Mouse (Mus musculus) heart, embryonic 15.5 days (tissue): Measurements from ENCODE around the gene Ppil4. TPM values are rescaled to one million over a fixed set of nuclear protein-coding genes. Genes with fewer than 3 reads are reported as not detected.

Experiments
- ATAC-seq: fragments of 200-750 bp; cut with Nextera tagmentation; replicated peaks from 2 replicates; pipeline ENCODE4 v1.8.0; 2017; ENCODE audit warnings: low read depth, moderate TSS enrichment; ENCODE audit not compliant: insufficient number of reproducible peaks, insufficient read depth, low FRiP score
- H3K27ac ChIP-seq: fragments of 300-500 bp; sonication (generic); 2 replicates; pipeline ENCODE4 v1.5.1; 2015; ENCODE audit warnings: mild to moderate bottlenecking, inconsistent platforms
- H3K27me3 ChIP-seq: fragments of 300-500 bp; sonication (generic); 2 replicates; pipeline ENCODE4 v1.6.1; 2015; ENCODE audit warnings: inconsistent platforms
- H3K36me3 ChIP-seq: fragments of 300-500 bp; sonication (generic); 2 replicates; pipeline ENCODE4 v1.6.1; 2015; ENCODE audit warnings: mild to moderate bottlenecking, inconsistent platforms
- H3K4me1 ChIP-seq: fragments of 300-500 bp; sonication (generic); replicated peaks from 2 replicates; pipeline ENCODE4 v1.6.1; 2015; ENCODE audit warnings: inconsistent platforms
- H3K4me2 ChIP-seq: fragments of 300-500 bp; sonication (generic); 2 replicates; pipeline ENCODE4 v1.6.1; 2015; ENCODE audit warnings: inconsistent platforms, mild to moderate bottlenecking, moderate library complexity
- H3K4me3 ChIP-seq: fragments of 300-500 bp; sonication (generic); 2 replicates; pipeline ENCODE4 v1.5.1; 2015; ENCODE audit warnings: mild to moderate bottlenecking, inconsistent platforms
- H3K9ac ChIP-seq: fragments of 300-500 bp; sonication (generic); 2 replicates; pipeline ENCODE4 v1.6.1; 2015; ENCODE audit warnings: mild to moderate bottlenecking, inconsistent platforms
- H3K9me3 ChIP-seq: fragments of 300-500 bp; sonication (generic); replicated peaks from 2 replicates; pipeline ENCODE4 v1.6.1; 2016; ENCODE audit warnings: inconsistent platforms
- whole genome bisulfite sequencing: fragments of 180-500 bp; shearing (Covaris S2); methylation state at CpG from one replicate; pipeline ENCODE4 v1.1.7; 2015; ENCODE audit warnings: mixed read lengths; 5-methylcytosine and 5-hydroxymethylcytosine counted together
- polyA plus RNA-seq: library from polyadenylated mRNA; unstranded; fragments of >200 nt; fragmentation: Nextera tagmentation; extraction: Ambion mirVana; gene quantifications from 2 replicates; pipeline ENCODE4 v1.2.1, GENCODE M21; 2015

Ppil4 gene
- polyA plus RNA-seq, 1 experiment from 2014 or later = 28.2 TPM

DNA sequence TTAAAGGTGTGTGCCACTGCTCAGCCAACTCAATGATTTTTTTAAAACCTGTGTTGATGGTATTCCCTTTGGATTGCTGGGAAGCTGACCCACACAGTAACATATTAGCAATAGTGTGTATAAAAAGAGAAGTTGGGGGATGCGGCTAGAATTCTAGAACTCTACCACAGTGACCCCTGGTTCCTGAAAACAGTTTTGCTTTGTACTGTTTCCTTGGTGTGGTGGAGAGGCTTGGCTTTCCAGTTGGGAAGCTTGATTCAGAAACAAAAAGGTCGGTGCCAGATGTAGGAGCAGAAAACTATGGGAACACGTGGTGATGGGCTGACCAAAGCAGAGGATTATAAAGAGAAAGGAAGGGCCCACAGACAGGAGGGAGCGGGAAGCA is 32.6 kb downstream of the Ppil4 start:
- peaks cover 28% of the 10 kb centered on the region for H3K36me3 ChIP-seq
- 92% methylated on average over 4 of the region's 4 CpGs for WGBS
- no peaks in the 10 kb centered on the region for H3K27me3 ChIP-seq

DNA sequence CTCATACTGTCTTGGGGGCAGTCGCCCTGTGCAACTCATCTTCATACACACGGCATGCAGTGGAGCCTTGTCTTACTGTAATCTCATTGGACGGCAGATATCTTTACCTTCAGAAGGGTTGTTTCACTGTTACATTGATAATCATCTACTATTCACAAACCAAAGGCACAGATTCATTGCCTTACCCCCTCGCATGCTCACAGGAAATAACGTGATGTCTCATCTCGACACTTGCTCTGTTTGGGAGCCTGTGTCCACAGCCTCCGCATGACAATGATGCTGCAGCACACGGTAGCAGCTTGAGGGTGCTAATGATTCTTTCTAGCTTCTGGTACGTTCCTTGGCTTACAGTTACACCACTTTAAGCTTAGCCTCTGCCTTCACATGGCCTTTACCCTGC is 33.4 kb downstream of the Ppil4 start:
- WGBS = 89% methylated on average over 9 of the region's 9 CpGs
- Histone ChIP-seq H3K9me3 (no peaks in the 10 kb centered on the region), H3K4me1 (no peaks in the 10 kb centered on the region), H3K27me3 (no peaks in the 10 kb centered on the region), H3K27ac (no peak overlapping the region), H3K4me2 (no peak overlapping the region), H3K4me3 (no peak overlapping the region), H3K9ac (no peak overlapping the region), H3K36me3 (peaks cover 24% of the 10 kb centered on the region)
- no peak for ATAC-seq

More for the DNA sequence above, 32.6 kb downstream of the Ppil4 start:
- Histone ChIP-seq H3K27ac (no peak overlapping the region), H3K4me1 (no peaks in the 10 kb centered on the region), H3K9me3 (no peaks in the 10 kb centered on the region), H3K4me2 (no peak overlapping the region), H3K4me3 (no peak overlapping the region), H3K9ac (no peak overlapping the region)
- ATAC-seq = no peak

DNA sequence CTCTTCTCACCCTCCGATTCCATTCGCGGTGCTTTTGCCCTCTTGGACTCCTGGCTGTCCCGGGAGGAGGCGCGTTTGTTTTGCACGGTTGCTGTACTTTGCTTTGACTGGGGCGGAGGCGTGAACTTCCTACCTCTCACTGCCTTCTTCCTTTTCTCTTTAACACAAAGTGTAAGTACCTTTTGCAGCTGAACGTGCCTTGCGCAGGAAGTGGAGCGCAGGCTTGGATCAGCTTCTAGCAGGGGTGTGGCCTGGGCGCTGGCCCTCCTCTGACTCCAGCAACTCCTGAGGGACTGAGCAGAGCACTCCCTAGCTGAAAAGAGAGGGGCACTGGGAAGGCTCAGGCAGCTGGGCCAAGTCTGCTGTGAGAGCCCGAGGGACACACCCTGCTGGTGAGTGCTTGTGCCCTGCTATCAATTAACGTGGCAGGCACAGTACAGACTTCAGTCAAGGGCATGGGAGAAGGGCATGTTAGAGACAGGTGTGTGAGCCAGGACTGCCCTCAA is 39.5 kb downstream of the Ppil4 start, which contains the start of gene Zc3h12d:
Zc3h12d (plus strand) TSS at position 300 of the 506 bp plus-strand sequence.
- H3K27ac ChIP-seq = peak within 1 kb of the TSS; percentile 37
- peaks cover 13% of the 10 kb centered on the region for H3K4me1 ChIP-seq
- WGBS = 3% methylated on average over 15 of the region's 15 CpGs
- peak within 1 kb of the TSS; percentile 46 for H3K9ac ChIP-seq
- H3K36me3 ChIP-seq = no peaks in the 10 kb centered on the region
- peak within 1 kb of the TSS; percentile 71 for H3K4me2 ChIP-seq
- H3K9me3 ChIP-seq = no peaks in the 10 kb centered on the region
- peak within 1 kb of the TSS; percentile 41 for H3K4me3 ChIP-seq
- H3K27me3 ChIP-seq = 0 out of 2 replicates have a peak, but pooled peaks cover 3% of the 10 kb centered on the region
- ATAC-seq = peak; percentile 66

DNA sequence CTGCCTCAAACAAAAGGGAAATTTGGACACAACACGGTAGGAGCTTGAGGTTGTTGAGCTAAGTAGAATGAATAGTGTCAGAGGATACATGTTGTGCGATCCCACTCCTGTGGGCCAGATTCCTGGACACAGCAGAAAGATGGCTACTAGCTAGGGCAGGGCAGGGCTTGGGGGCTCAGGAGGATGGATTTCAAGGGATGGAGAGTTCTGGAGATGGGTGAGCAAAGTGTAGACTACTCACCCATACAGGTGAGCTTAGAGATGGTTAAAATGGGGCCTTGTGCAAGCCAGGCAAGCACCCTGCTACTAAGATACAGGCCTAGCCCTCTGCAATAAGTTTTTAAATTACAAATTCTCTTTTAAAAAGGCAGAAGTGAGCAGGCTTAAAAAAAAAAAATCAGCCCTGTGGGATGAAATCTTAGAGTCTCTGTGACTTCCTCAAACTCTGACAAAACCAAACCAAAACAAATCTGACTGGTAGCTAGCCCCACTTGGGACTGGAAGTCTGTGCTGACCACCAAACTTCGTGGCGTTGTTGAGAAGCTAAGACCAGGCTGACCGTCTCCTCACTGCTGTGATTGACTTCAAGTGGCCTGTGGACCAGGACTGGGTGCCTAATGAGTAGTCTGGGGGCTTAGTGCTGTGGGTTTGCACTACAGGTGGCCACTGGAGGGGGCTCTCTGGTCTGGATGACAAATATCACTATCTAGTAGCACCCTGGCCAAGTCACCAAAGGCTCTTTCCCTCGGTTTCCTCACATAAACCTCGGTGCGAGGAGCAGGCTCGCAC is 40.9 kb downstream of the Ppil4 start:
- 66% methylated on average over 9 of the region's 9 CpGs for WGBS

DNA sequence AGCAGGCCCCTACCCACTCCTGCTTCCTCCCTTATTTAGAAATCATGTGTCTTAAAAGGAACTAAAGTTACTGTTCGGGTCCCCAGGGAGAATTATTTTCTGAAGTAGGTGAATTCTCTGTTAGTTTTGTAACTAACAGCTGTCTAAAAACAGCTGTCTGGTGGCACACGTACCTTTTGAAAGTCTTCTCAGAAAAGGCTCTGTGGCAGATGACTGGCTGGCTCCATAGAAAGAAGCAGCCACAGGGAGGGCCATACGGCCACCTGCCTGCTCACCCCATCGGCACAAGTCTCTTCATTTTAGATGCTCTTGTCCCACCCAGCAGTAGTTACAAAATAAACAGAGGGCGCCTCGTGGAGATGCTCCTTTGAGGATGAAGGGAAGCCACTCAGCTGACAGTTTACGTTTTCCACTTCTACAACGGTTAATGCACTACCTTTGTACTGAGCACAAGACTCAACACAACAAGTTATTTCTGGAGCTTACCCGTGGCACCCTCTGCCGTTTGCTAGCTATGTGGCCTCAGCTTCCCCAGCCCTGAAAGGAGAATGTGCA is 42.1 kb downstream of the Ppil4 start:
- WGBS = 57% methylated on average over 10 of the region's 10 CpGs
- no peak for ATAC-seq
- H3K4me3 ChIP-seq = no peak overlapping the region

More for the DNA sequence above, 40.9 kb downstream of the Ppil4 start:
- ATAC-seq = no peak
- no peaks in the 10 kb centered on the region for H3K9me3 ChIP-seq
- H3K36me3 ChIP-seq = no peaks in the 10 kb centered on the region
- H3K4me1 ChIP-seq = peaks cover 13% of the 10 kb centered on the region
- H3K9ac ChIP-seq = no peak overlapping the region
- H3K4me2 ChIP-seq = no peak overlapping the region
- H3K27ac ChIP-seq = no peak overlapping the region
- no peak overlapping the region for H3K4me3 ChIP-seq
- H3K27me3 ChIP-seq = 0 out of 2 replicates have a peak, but pooled peaks cover 3% of the 10 kb centered on the region

GRCm38 (mm10) chr10:7836902-7837301 is 44.2 kb downstream of the Ppil4 start:
- Histone ChIP-seq H3K9me3 (no peaks in the 10 kb centered on the region), H3K36me3 (no peaks in the 10 kb centered on the region), H3K27me3 (0 out of 2 replicates have a peak, but pooled peaks cover 6% of the 10 kb centered on the region), H3K27ac (no peak overlapping the region), H3K4me2 (no peak overlapping the region), H3K9ac (no peak overlapping the region), H3K4me1 (peaks cover 29% of the 10 kb centered on the region), H3K4me3 (no peak overlapping the region)
- no peak for ATAC-seq
- 65% methylated on average over 2 of the region's 2 CpGs for WGBS

More for the DNA sequence above, 42.1 kb downstream of the Ppil4 start:
- Histone ChIP-seq H3K27me3 (0 out of 2 replicates have a peak, but pooled peaks cover 4% of the 10 kb centered on the region), H3K9me3 (no peaks in the 10 kb centered on the region), H3K27ac (no peak overlapping the region), H3K36me3 (no peaks in the 10 kb centered on the region), H3K4me1 (peaks cover 17% of the 10 kb centered on the region), H3K9ac (no peak overlapping the region), H3K4me2 (no peak overlapping the region)

DNA sequence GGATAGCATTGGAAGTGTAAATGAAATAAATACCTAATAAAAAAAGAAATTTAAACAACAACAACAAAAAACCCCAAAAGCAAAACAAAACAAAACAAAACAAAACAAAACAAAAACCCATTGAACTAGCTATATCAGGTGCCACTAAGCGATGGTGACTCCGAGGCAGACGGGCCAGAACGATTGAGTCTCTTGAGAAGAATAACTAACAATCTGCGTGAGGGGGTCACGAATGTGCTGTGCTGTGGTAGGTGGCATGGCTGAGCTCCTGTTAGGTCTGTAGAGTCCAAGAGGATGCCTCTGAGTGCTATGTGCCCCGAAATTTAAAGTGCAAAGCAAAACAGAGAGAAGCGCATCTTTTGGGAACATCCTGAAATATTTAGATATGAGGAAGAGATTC is 44.8 kb downstream of the Ppil4 start:
- H3K27me3 ChIP-seq = 0 out of 2 replicates have a peak, but pooled peaks cover 6% of the 10 kb centered on the region
- H3K27ac ChIP-seq = no peak overlapping the region
- ATAC-seq = no peak
- no peak overlapping the region for H3K4me2 ChIP-seq
- WGBS = 91% methylated on average over 8 of the region's 8 CpGs
- no peak overlapping the region for H3K9ac ChIP-seq
- no peaks in the 10 kb centered on the region for H3K9me3 ChIP-seq
- no peaks in the 10 kb centered on the region for H3K36me3 ChIP-seq
- H3K4me3 ChIP-seq = no peak overlapping the region
- peaks cover 28% of the 10 kb centered on the region for H3K4me1 ChIP-seq

DNA sequence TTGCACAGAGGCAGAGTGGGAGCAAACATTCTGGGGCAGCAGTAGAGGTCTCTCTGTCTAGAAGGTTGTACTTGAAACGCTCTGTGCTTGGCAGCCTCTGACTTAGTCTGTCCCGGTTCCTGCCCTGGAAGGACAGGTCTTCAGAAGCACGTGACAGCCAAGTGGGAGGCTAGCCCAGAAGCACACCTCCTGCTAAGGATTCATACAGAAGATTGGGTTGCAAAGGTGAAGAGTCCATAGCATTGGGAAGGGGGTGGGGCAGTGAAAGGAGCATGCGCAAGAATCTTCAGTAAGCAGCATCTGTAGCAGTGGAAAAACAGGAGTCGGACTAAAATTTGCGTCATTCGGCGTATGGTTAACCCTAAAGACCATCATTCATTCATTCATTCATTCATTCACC is 45.3 kb downstream of the Ppil4 start:
- no peak overlapping the region for H3K9ac ChIP-seq
- 0 out of 2 replicates have a peak, but pooled peaks cover 6% of the 10 kb centered on the region for H3K27me3 ChIP-seq
- peaks cover 22% of the 10 kb centered on the region for H3K4me1 ChIP-seq
- no peak overlapping the region for H3K4me2 ChIP-seq
- ATAC-seq = no peak
- no peak overlapping the region for H3K27ac ChIP-seq
- no peaks in the 10 kb centered on the region for H3K9me3 ChIP-seq
- no peak overlapping the region for H3K4me3 ChIP-seq
- H3K36me3 ChIP-seq = no peaks in the 10 kb centered on the region
- WGBS = 85% methylated on average over 8 of the region's 8 CpGs

- H3K36me3 ChIP-seq = no peaks in the 10 kb centered on the region
- H3K27ac ChIP-seq = no peak overlapping the region
- H3K4me1 ChIP-seq = peaks cover 22% of the 10 kb centered on the region
- H3K27me3 ChIP-seq = 0 out of 2 replicates have a peak, but pooled peaks cover 6% of the 10 kb centered on the region
- H3K4me3 ChIP-seq = no peak overlapping the region
- H3K4me2 ChIP-seq = no peak overlapping the region
- no peak for ATAC-seq
- no peak overlapping the region for H3K9ac ChIP-seq
- WGBS = 70% methylated on average over 5 of the region's 5 CpGs
- H3K9me3 ChIP-seq = no peaks in the 10 kb centered on the region
Observed at GRCm38 (mm10) chr10:7838874-7839421, 46.3 kb downstream of the Ppil4 start.

DNA sequence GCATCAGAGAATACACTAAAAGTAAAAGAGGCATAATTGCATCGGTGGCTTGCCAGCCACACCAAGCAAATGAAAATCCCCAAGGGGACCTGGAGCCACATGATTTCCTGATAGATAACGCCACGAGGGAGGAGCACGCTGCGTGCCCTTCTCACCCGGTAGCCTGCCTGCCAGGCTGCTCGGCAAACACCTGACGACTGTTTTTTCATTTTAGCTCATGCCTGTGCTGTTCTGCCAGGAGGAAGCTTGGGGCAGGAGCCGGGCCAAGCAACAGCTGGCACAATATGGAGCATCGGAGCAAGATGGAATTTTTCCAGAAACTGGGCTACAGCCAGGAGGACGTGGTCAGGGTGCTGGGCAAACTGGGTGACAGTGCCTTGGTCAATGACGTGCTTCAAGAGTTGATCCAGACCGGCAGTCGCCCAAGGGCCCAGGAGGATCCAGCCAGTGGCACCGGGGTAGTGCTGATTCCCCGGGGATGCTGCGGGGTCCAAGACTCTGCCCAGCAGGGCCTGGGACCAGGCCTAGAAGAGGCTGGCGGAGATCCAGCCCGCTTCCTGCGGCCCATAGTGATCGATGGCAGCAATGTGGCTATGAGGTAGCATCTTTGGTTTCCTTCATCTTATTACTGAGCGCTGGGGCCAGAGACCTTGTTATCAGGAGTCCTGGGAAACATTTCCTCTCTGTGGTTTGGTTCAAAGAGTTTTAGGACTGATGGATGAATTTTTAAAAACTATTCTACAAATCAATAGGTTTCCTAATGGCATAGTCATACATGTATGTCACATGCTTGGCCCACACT is 47.1 kb downstream of the Ppil4 start:
- Histone ChIP-seq H3K27ac (no peak overlapping the region), H3K9ac (no peak overlapping the region), H3K4me1 (peaks cover 22% of the 10 kb centered on the region), H3K4me2 (no peak overlapping the region), H3K27me3 (0 out of 2 replicates have a peak, but pooled peaks cover 6% of the 10 kb centered on the region), H3K9me3 (no peaks in the 10 kb centered on the region), H3K36me3 (no peaks in the 10 kb centered on the region), H3K4me3 (no peak overlapping the region)
- ATAC-seq = no peak
- WGBS = 78% methylated on average over 22 of the region's 22 CpGs

DNA sequence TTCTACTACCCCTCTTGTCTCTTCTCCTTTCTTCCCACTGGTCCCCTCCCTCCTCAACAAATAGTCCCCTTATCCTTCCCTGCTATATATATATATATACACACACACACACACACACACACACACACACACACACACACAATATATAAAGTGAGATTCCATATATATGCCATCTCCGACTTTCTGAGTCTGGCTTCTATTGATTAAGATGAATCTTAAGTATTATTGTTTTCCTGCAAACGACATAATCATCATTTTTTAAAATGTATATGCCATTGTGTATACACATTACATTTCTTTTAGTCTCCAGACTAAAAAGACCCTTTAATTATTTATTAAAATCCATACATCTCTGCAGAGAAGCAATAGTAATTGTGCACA is 47.7 kb downstream of the Ppil4 start:
- Histone ChIP-seq H3K9ac (no peak overlapping the region), H3K27me3 (0 out of 2 replicates have a peak, but pooled peaks cover 6% of the 10 kb centered on the region), H3K4me1 (peaks cover 22% of the 10 kb centered on the region), H3K9me3 (no peaks in the 10 kb centered on the region), H3K36me3 (no peaks in the 10 kb centered on the region), H3K4me2 (no peak overlapping the region), H3K27ac (no peak overlapping the region), H3K4me3 (no peak overlapping the region)
- ATAC-seq = no peak
- 89% methylated on average over 2 of the region's 2 CpGs for WGBS
